Mouse (Mus musculus) urinary bladder, adult 2 months (tissue): ENCODE results near the gene Fbxw26. TPM values are rescaled to one million over a fixed set of nuclear protein-coding genes. Genes with fewer than 3 reads are reported as not detected.
"Not testable (repeated sequence)": the region's sequence is repeated elsewhere in the genome, so short reads cannot be mapped to it uniquely, and the experiment has no call there.

Source experiments
- DNase-seq: peaks from one replicate; pipeline ENCODE4 v3.0.0; 2022; ENCODE audit warnings: low spot score
- polyA plus RNA-seq: library from polyadenylated mRNA; depleted of rRNA; stranded (reverse); fragments of >200 nt; gene quantifications from 2 replicates; pipeline ENCODE4 v1.2.3, GENCODE M21; 2012; rRNA removed

Gene Fbxw26
- 0.34 and 0.61 TPM in 2 replicates for polyA plus RNA-seq

- DNase-seq, result not testable (repeated sequence)
These were observed at the start of gene Fbxw26 for GRCm38 (mm10) chr9:109745989-109746388. TSS of gene Fbxw26 (minus strand) at chr9:109746089.

- no peak for DNase-seq
These were observed 49.3 kb upstream of the Fbxw26 start for GRCm38 (mm10) chr9:109795221-109795620.

- DNase-seq, result not testable (repeated sequence)
These were observed 44.7 kb upstream of the Fbxw26 start, which contains the start of gene Fbxw27 for GRCm38 (mm10) chr9:109790570-109790969. TSS of gene Fbxw27 (minus strand) at chr9:109790670.

GRCm38 (mm10) chr9:109766841-109767240 is 21.0 kb upstream of the Fbxw26 start:
- DNase-seq, result not testable (repeated sequence)

GRCm38 (mm10) chr9:109702600-109702999 is 43.3 kb downstream of the Fbxw26 start, which contains the start of gene Fbxw18:
TSS of gene Fbxw18 (minus strand) at chr9:109702700.
- DNase-seq, result not testable (repeated sequence)

- DNase-seq, result peak; percentile 24
These were observed 60.6 kb downstream of the Fbxw26 start for GRCm38 (mm10) chr9:109685299-109685698.

Other genes starting within 250 kb of the Fbxw26 start
- gene Fbxw15, start 177.8 kb downstream of the Fbxw26 start, polyA plus RNA-seq, result 1.0 and 1.9 TPM in 2 replicates
- gene Fbxw24, start 120.0 kb downstream of the Fbxw26 start, polyA plus RNA-seq, result 0.21 and 0.34 TPM in 2 replicates
- gene Fbxw25, start 81.4 kb downstream of the Fbxw26 start, polyA plus RNA-seq, result 0.10 TPM in 2 replicates
- gene Fbxw18, start 43.4 kb downstream of the Fbxw26 start, polyA plus RNA-seq, result 0.94 and 1.1 TPM in 2 replicates
- 8.2 and 17.0 TPM in 2 replicates for gene Fbxw27, start 44.6 kb upstream of the Fbxw26 start, polyA plus RNA-seq
- gene Spink8, start 66.2 kb upstream of the Fbxw26 start, polyA plus RNA-seq, result 0.11 and 0.16 TPM in 2 replicates
- gene Nme6, start 86.7 kb upstream of the Fbxw26 start, polyA plus RNA-seq, result 19.5 and 22.1 TPM in 2 replicates
- not detected in 2 replicates for gene Camp, start 103.5 kb upstream of the Fbxw26 start, polyA plus RNA-seq
- gene Cdc25a, start 129.5 kb upstream of the Fbxw26 start, polyA plus RNA-seq, result 12.6 and 13.1 TPM in 2 replicates
- gene Map4, start 185.4 kb upstream of the Fbxw26 start, polyA plus RNA-seq, result 84.3 and 129 TPM in 2 replicates